Mouse (Mus musculus): ENCODE data around the gene Gm5771.
"Not testable (repeated sequence)": the region's sequence is repeated elsewhere in the genome, so short reads cannot be mapped to it uniquely, and the experiment has no call there.

GRCm38 (mm10) chr6:41392056-41392455, at the start of gene Gm5771:
- TF ChIP-seq GATA1, TAL1 (IDR thresholded peaks at IDR 0.05; ENCODE audit: low read length): not testable (repeated sequence)
